Mouse (Mus musculus) left cerebral cortex, postnatal 4 days (tissue): ENCODE measurements at regions not wholly inside any gene's neighbourhood (a gene's known extent, or its start where the extent isn't known, plus 50 kb on each side); places are given as distances from the start of the nearest gene placed in this dataset.

Source experiments
- DNase-seq: peaks from one replicate; pipeline ENCODE4 v3.0.0-alpha.2; 2022
- intact Hi-C: fragments of 180-260 bp; cut with DNase I; formaldehyde crosslinking; loops from one replicate; pipeline ENCODE4 v1.15.1; 2025

DNA sequence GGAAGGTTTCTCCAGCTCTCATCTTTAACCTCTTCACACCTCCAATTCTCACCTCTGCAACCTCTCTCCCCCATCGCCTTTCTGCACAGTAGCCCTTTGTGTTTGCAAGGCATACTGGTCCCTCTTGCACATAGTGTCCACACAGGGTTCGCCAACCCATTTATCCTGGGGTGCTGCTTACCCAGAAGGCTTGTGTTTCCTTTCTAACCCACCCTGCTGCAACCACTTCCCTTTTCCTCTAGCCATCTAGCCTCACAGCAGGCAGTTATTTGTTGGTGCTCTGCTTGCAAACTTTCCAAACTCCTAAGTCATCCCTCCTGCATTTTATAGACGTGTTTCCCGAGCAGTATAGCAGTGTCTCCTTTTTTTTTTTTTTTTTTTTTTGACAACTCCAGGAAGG is 74.7 kb upstream of the Syt6 start:
- intact Hi-C loops = no loop called here
- DNase-seq = no peak

DNA sequence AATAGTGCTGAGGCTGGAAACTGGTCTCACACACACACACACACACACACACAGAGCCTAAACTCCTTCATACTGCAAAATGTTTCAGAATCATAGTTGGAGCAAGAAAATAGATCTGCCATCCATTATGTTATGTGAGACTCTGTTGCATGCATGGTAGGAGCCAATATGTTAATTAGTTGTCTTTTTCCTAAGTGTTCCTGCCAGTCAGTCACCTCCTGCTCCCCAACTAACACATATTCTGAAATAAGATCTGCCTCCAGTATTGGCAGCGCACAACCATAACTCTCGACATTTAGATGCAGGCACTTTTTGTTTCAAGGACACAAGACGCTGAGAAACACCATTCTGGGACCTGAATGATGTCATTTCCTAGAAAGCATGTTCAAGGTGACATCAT is 70.9 kb upstream of the Syt6 start:
- intact Hi-C loops = no loop called here
- no peak for DNase-seq

DNA sequence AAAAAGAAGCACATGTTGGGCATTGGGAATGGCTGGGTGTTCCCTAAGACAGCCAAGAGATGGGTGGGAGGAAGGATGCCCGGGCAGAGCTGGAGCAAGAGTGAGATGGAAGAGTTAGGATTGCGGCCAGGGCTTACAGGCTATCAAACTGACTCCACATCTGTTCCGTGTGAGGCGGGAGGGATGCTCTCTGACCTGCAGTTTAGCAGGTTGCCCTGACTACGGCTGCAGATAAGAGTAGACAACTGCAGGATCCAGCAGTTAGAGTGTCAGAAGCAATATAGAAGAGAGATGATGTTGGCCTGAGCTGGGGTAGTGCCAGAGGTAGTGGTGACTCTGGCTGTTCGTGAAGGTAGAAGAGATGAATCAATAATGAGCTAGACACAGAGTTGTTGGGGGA is 61.6 kb upstream of the Syt6 start:
- intact Hi-C loops = no loop called here
- no peak for DNase-seq

DNA sequence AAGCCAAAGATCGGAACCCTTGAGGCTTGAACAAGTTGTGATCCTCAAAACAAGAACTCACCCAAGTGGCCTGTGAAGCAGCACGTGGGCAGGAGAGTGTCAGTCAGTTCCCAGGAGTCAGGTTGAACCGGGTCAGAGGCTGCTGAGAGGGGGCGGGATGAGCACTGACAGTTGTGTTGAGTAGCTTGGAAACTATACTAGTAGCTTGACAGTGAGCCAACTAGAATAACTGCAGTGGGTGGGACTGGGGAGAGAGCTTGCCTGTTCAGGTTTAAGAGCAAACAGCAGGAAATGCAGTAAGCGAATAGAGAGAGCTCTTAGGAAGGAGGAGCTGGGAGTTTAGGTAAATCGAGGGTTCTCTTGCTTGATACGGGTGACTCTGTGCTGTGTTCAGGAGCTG is 61.0 kb upstream of the Syt6 start:
- DNase-seq = no peak
- intact Hi-C loops = no loop called here

DNA sequence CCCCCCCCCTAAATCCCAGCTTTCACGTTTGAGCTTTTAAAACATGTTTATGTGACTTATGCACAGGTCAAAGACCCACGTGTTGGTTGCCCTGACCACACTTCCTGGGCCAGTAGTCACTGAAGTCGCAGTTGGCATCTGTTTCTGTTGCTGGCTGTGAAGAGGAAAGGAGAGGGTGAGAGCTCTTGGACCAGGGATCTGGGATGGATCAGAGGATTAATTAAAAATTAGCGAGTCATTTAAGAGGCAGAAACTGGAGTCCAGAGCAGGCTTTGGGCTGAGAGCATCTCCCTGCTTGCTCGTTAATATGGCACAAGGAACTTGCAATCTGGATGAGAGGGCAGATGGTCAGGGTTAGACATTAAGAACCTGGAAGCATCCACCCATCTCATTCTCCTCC is 59.1 kb upstream of the Syt6 start:
- intact Hi-C loops = no loop called here

DNA sequence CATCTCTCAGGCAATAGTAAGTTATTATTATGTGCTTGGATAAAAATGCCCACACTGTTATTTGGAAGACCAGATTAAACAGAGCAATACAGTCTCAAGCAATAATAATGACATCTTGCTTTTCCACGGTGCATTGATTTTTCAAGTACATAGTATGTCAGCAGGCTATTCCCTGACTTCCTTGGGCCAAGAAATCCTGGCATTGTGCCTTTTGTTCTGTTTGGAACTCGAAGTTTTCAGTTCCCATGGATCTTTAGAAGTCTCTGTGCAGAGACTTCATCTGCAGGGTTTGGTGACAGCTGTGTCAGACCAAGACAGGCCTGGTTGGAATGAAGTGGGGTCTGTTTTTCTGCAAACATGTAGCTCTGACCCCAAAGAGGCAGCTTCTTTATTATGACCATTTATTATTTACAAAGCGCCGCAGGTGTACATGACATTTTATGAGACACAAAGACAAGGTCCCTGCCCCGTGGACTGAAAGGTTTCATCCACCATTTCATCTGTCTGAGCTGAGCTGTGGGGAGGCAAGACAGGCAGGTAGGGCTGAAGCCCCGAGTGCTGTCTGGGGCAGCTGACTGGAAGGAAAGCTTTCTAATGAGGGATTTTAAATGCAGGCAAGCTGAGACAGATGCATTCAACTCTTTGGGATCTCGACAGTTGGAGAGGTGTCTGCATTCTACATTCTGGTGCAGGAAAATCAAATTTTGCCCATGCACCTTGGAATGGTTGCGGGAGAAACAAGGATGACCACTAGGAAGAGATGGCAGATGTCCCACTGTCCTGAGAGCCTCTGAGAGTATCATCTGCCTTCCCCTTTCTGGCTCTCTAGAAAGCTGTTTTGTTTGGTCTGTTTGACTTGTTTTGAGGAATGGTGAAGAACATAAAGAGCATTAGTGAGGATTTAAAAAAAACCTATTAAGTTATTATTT is 57.4 kb upstream of the Syt6 start:
- intact Hi-C loops = no loop called here
- DNase-seq = peak; percentile 51

More for the DNA sequence above, 59.1 kb upstream of the Syt6 start:
- DNase-seq = no peak

DNA sequence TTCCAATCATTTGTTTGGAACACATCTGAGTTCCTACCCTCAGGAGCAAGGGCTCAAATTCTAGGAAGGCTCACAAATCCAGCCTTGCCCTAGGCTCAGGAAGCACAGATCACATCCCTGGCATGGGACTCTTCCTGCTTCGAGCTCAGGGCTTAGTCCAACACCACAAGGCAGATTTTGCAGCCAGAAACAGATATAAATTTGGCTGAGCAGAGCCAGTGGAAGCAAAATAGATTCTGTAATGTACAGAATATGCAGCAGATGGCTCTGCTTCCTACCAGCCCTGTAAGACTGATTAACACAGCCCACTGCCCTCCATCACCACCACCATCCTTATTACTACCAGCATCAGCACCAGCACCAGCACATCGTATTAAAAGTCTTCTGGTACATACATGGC is 56.4 kb upstream of the Syt6 start:
- DNase-seq = no peak

More for the DNA sequence above, 56.4 kb upstream of the Syt6 start:
- intact Hi-C loops = no loop called here
